Mouse (Mus musculus) forebrain, embryonic 12.5 days (tissue): ENCODE results near the gene Becn1. TPM values are rescaled to one million over a fixed set of nuclear protein-coding genes. Genes with fewer than 3 reads are reported as not detected.

Source experiments
- ATAC-seq: fragments of 200-750 bp; cut with Nextera tagmentation; 2 replicates; pipeline ENCODE4 v1.8.0; 2017; ENCODE audit warnings: moderate TSS enrichment; ENCODE audit not compliant: low FRiP score
- H3K27ac ChIP-seq: fragments of 300-500 bp; sonication (generic); 2 replicates; pipeline ENCODE4 v1.5.1; 2016; ENCODE audit warnings: mild to moderate bottlenecking
- H3K27me3 ChIP-seq: fragments of 300-500 bp; sonication (generic); 2 replicates; pipeline ENCODE4 v1.6.1; 2016; ENCODE audit warnings: mild to moderate bottlenecking
- H3K36me3 ChIP-seq: fragments of 300-500 bp; sonication (generic); replicated peaks from 2 replicates; pipeline ENCODE4 v1.6.1; 2016; ENCODE audit warnings: mild to moderate bottlenecking
- H3K4me1 ChIP-seq: fragments of 300-500 bp; sonication (generic); 2 replicates; pipeline ENCODE4 v1.6.1; 2016
- H3K4me2 ChIP-seq: fragments of 300-500 bp; sonication (generic); 2 replicates; pipeline ENCODE4 v1.6.1; 2016; ENCODE audit warnings: mild to moderate bottlenecking, moderate library complexity
- H3K4me3 ChIP-seq: fragments of 300-500 bp; sonication (generic); replicated peaks from 2 replicates; pipeline ENCODE4 v1.5.1; 2016; ENCODE audit warnings: mild to moderate bottlenecking
- H3K9ac ChIP-seq: fragments of 300-500 bp; sonication (generic); 2 replicates; pipeline ENCODE4 v1.6.1; 2016; ENCODE audit warnings: mild to moderate bottlenecking
- H3K9me3 ChIP-seq: fragments of 300-500 bp; sonication (generic); 2 replicates; pipeline ENCODE4 v1.6.1; 2016
- WGBS: fragments of 180-500 bp; shearing (Covaris S2); methylation state at CpG from one replicate; pipeline ENCODE4 v1.1.7; 2016; 5-methylcytosine and 5-hydroxymethylcytosine counted together
- polyA plus RNA-seq: library from polyadenylated mRNA; unstranded; fragments of >200 nt; fragmentation: Nextera tagmentation; extraction: Ambion mirVana; gene quantifications from 2 replicates; pipeline ENCODE4 v1.2.1, GENCODE M21; 2016

Gene Becn1
- polyA plus RNA-seq, 1 experiment from 2014 or later: 169 TPM

DNA sequence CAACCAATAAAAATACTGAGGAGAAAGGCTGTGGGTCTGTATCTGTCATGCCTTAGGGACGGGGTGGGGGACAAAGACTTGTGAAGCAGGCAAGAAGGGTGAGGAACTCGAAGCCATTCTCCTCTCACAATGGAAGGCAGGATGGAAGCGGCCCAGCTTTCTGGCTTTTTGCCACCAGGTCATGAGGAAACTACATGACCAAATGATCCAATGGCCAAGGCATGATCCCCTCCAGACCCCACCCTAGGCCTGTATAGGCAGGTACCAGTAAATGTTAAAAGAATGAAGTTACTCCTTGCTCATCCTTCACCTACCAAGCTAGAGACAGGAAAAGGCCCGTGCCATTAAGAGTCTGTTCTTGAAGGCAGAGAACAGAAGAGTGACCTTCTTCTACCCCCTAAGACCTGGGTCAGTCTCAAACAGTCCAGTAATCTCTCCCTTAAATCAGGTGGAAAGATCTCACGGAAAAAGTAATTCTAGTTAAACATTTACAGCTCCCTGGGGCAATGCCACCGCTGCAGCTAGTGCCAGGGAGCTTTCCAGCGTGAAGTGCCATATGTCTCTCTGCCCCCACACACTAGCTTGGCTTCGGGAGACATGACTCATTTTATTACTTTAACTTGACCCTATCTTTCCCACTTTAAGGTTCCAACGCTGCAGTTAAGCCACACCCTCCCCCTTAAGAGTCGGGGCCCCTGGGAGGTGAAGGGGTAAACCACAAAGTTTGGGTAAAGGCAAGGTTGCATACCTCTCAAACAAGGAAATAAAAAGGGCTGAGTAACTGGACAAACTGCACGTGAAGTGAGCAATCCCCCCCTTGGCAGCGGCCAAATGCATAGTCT lies 24.5 kb downstream of the Becn1 start:
- peak overlapping the region; percentile 76 for H3K4me3 ChIP-seq
- H3K4me2 ChIP-seq: peak overlapping the region; percentile 77
- no peak overlapping the region for H3K27ac ChIP-seq
- no peaks in the 10 kb centered on the region for H3K36me3 ChIP-seq
- WGBS: 84% methylated on average over 12 of the region's 12 CpGs
- peaks cover 29% of the 10 kb centered on the region for H3K27me3 ChIP-seq
- no peaks in the 10 kb centered on the region for H3K9me3 ChIP-seq
- peaks cover 29% of the 10 kb centered on the region for H3K4me1 ChIP-seq
- peak overlapping the region; percentile 76 for H3K9ac ChIP-seq
- no peak for ATAC-seq

GRCm38 (mm10) chr11:101276319-101277070 lies 25.6 kb downstream of the Becn1 start:
- Histone ChIP-seq H3K27ac (no peak overlapping the region), H3K4me2 (peak overlapping the region; percentile 17)
- 24% methylated on average over 27 of the region's 27 CpGs for WGBS

DNA sequence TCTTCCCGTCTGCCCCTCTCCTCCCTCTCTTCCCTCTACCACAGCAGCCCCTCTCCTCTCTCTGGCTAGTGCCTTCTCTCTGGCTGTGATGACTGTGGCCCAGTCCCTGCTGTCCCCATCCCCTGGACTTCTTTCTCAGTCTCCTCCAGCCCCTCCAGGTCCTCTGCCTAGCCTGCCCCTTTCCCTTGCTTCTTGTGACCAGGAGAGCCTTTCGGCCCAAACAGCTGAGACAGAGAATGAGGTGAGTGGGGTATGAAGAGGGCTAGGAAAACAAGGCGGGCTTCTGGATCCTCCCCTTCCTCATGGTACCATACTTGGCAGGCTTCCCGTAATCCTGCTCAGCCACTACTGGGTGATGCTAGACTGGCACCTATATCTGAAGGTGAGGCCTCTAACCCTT lies 26.8 kb downstream of the Becn1 start:
- Histone ChIP-seq H3K27ac (0 out of 2 replicates have a peak overlapping the region, but pooled peaks have one; percentile 15), H3K4me3 (no peak overlapping the region), H3K4me2 (no peak overlapping the region), H3K9me3 (no peaks in the 10 kb centered on the region), H3K36me3 (no peaks in the 10 kb centered on the region), H3K27me3 (peaks cover 15% of the 10 kb centered on the region), H3K9ac (no peak overlapping the region), H3K4me1 (peaks cover 29% of the 10 kb centered on the region)
- ATAC-seq: no peak
- 72% methylated on average over 4 of the region's 4 CpGs for WGBS

More at GRCm38 (mm10) chr11:101276319-101277070, 25.6 kb downstream of the Becn1 start:
- peaks cover 26% of the 10 kb centered on the region for H3K27me3 ChIP-seq
- peaks cover 29% of the 10 kb centered on the region for H3K4me1 ChIP-seq
- H3K9ac ChIP-seq: no peak overlapping the region
- no peak for ATAC-seq
- no peaks in the 10 kb centered on the region for H3K36me3 ChIP-seq
- H3K4me3 ChIP-seq: no peak overlapping the region
- no peaks in the 10 kb centered on the region for H3K9me3 ChIP-seq

- 88% methylated on average over 3 of the region's 3 CpGs for WGBS
- ATAC-seq: no peak
- no peak overlapping the region for H3K4me2 ChIP-seq
- peaks cover 26% of the 10 kb centered on the region; the same call in 1 of the 2 replicates for H3K27me3 ChIP-seq
- H3K9ac ChIP-seq: no peak overlapping the region
- H3K9me3 ChIP-seq: no peaks in the 10 kb centered on the region
- no peak overlapping the region for H3K27ac ChIP-seq
- peaks cover 14% of the 10 kb centered on the region for H3K4me1 ChIP-seq
- no peak overlapping the region for H3K4me3 ChIP-seq
- no peaks in the 10 kb centered on the region for H3K36me3 ChIP-seq
These were observed 29.6 kb downstream of the Becn1 start for GRCm38 (mm10) chr11:101272446-101272845.

DNA sequence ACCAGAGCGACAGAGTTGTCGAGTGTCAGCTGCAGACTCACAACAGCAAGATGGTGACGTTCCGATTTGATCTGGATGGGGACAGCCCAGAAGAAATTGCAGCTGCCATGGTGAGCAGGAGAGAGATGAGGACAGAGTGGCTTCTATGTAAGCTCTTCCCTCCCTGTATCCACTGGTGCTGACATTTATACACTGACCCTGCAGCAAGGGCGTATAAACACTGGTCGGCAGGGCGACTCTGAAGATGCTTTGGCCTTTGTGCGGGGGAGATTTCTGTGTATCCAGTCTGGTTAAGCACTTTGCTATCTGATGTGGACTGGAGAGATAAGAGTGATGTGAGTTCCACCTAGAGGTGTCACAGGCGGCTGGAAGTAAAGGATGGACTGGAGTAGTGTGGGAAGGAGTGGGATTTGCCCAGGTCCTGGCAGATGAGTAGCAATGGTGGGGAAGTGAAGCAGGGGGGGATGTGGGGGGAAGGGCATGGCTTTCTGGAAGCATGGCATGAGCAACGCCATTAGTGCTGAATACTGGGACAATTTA lies 32.4 kb downstream of the Becn1 start:
- Histone ChIP-seq H3K4me1 (peaks cover 10% of the 10 kb centered on the region), H3K9ac (no peak overlapping the region; the same call in 1 of the 2 replicates), H3K27ac (no peak overlapping the region), H3K36me3 (no peaks in the 10 kb centered on the region), H3K4me3 (no peak overlapping the region), H3K27me3 (peaks cover 43% of the 10 kb centered on the region), H3K4me2 (no peak overlapping the region), H3K9me3 (no peaks in the 10 kb centered on the region)
- no peak for ATAC-seq
- 33% methylated on average over 10 of the region's 10 CpGs for WGBS

GRCm38 (mm10) chr11:101265906-101266305 lies 36.2 kb downstream of the Becn1 start:
- Histone ChIP-seq H3K4me1 (peaks cover 38% of the 10 kb centered on the region), H3K27me3 (peaks cover 77% of the 10 kb centered on the region), H3K27ac (no peak overlapping the region), H3K36me3 (no peaks in the 10 kb centered on the region), H3K9ac (no peak overlapping the region), H3K4me3 (no peak overlapping the region), H3K9me3 (no peaks in the 10 kb centered on the region), H3K4me2 (no peak overlapping the region)
- 17% methylated on average over 6 of the region's 6 CpGs for WGBS
- ATAC-seq: no peak

DNA sequence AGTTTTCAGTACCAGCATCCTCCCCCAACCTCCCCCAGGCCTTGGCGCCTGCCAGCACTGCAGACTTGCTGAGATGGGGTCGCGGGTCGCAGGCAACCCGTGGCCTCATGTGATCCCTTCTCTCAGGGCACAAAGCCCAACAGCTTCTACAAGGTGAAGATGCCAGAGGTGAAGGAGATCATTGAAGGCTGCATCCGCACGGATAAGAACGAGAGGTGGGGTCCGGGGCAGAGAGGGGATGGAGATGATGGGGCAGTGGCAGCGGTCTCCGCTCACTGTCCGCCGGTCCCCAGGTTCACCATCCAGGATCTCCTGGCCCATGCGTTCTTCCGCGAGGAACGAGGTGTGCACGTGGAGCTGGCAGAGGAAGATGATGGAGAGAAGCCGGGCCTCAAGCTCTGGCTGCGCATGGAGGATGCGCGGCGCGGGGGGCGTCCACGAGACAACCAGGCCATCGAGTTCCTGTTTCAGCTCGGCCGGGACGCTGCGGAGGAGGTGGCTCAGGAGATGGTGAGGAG lies 37.1 kb downstream of the Becn1 start:
- no peak for ATAC-seq
- Histone ChIP-seq H3K27me3 (peaks cover 77% of the 10 kb centered on the region), H3K36me3 (no peaks in the 10 kb centered on the region), H3K4me2 (peak overlapping the region; percentile 54), H3K4me3 (peak overlapping the region; percentile 32), H3K9me3 (no peaks in the 10 kb centered on the region), H3K27ac (no peak overlapping the region), H3K9ac (no peak overlapping the region), H3K4me1 (peaks cover 47% of the 10 kb centered on the region)
- WGBS: 2% methylated on average over 31 of the region's 31 CpGs

DNA sequence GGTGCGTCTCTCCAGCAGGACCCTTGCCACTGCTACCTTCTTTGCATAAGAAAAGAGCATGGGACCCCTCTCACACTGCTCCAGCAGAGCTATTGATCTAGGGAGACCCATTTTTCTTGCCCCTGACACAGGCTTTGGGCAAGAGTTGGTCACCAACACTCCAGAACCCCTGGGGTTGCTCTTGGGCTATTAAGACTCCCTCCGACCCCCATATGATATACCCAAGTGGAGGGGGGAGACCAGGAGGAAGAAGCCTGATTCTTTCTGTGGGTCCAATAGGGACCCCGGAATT lies 38.2 kb downstream of the Becn1 start:
- peak overlapping the region; percentile 10; the same call in 1 of the 2 replicates for H3K4me3 ChIP-seq
- no peaks in the 10 kb centered on the region for H3K36me3 ChIP-seq
- peaks cover 56% of the 10 kb centered on the region for H3K4me1 ChIP-seq
- no peak for ATAC-seq
- H3K9ac ChIP-seq: no peak overlapping the region
- peaks cover 70% of the 10 kb centered on the region for H3K27me3 ChIP-seq
- no peak overlapping the region for H3K27ac ChIP-seq
- 3% methylated on average over 3 of the region's 3 CpGs for WGBS
- H3K9me3 ChIP-seq: no peaks in the 10 kb centered on the region
- no peak overlapping the region for H3K4me2 ChIP-seq

- 2% methylated on average over 32 of the region's 32 CpGs for WGBS
- peaks cover 5% of the 10 kb centered on the region; the same call in 1 of the 2 replicates for H3K36me3 ChIP-seq
- no peaks in the 10 kb centered on the region for H3K9me3 ChIP-seq
- peaks cover 59% of the 10 kb centered on the region for H3K4me1 ChIP-seq
- peaks cover 64% of the 10 kb centered on the region for H3K27me3 ChIP-seq
- no peak for ATAC-seq
- H3K27ac ChIP-seq: no peak overlapping the region
- peak overlapping the region; percentile 96; the same call in 1 of the 2 replicates for H3K4me2 ChIP-seq
- H3K4me3 ChIP-seq: peak overlapping the region; percentile 10; the same call in 1 of the 2 replicates
- no peak overlapping the region for H3K9ac ChIP-seq
These were observed 38.7 kb downstream of the Becn1 start for GRCm38 (mm10) chr11:101263138-101263988.

DNA sequence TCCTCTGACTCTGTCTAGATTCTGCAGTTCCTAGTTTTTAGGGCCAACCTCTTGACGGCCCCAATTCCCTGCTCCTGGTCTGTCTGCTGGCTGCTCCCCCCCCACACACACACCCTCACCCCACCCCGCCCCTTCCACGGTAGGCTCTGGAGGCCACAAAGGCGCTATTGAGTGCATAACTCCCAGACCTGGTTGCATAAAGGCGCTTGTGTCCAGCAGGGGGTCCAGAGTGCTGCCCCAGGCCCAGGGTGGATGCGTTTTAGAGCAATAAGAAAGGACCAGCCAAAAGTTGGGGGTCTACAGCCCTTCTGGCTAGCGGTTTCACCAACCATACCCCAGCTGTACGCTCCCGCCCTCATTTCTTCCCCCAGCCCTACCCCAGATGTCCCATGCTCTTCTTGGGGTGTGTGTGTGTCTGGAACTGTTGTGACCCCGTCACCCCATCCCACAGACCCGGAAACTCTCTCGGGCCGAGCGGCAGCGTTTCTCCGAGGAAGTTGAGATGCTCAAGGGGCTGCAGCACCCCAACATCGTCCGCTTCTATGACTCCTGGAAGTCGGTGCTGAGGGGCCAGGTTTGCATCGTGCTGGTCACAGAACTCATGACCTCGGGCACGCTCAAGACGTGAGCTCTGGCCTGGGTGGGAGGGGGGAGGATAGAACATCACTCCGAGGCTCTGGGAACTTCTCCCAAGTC lies 39.7 kb downstream of the Becn1 start:
- peaks cover 59% of the 10 kb centered on the region for H3K4me1 ChIP-seq
- no peak for ATAC-seq
- peak overlapping the region; percentile 33 for H3K9ac ChIP-seq
- no peak overlapping the region for H3K27ac ChIP-seq
- H3K36me3 ChIP-seq: peaks cover 9% of the 10 kb centered on the region; the same call in 1 of the 2 replicates
- H3K4me3 ChIP-seq: peak overlapping the region; percentile 20
- under 1% methylated on average over 24 of the region's 24 CpGs for WGBS
- H3K27me3 ChIP-seq: peaks cover 61% of the 10 kb centered on the region
- H3K9me3 ChIP-seq: no peaks in the 10 kb centered on the region
- peak overlapping the region; percentile 96 for H3K4me2 ChIP-seq

DNA sequence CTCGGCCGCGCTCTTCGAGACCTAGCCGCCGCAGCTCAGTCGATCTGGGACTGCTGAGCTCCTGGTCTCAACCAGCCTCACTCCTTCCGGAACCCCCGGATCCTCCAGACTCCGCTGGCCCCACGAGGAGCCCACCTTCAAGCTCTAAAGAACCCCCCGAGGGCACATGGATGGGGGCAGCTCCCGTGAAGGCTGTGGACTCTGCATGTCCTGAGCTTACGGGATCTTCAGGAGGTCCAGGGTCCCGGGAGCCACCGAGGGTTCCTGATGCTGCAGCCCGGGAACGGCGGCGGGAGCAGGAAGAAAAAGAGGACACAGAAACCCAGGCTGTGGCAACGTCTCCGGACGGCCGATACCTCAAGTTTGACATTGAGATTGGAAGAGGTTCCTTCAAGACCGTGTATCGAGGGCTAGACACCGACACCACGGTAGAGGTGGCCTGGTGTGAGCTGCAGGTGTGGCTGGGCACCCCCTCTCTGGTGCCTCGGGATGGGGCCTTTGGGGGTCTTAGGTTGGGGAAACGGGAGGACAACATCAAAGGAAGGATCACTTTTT lies 41.2 kb downstream of the Becn1 start:
- peaks cover 59% of the 10 kb centered on the region for H3K4me1 ChIP-seq
- WGBS: 0% methylated on average over 30 of the region's 30 CpGs

More for the DNA sequence above, 41.2 kb downstream of the Becn1 start:
- peaks cover 50% of the 10 kb centered on the region for H3K27me3 ChIP-seq
- no peak for ATAC-seq
- H3K4me3 ChIP-seq: peak overlapping the region; percentile 49
- H3K27ac ChIP-seq: 0 out of 2 replicates have a peak overlapping the region, but pooled peaks have one; percentile 38
- peaks cover 11% of the 10 kb centered on the region; the same call in 1 of the 2 replicates for H3K36me3 ChIP-seq
- H3K9ac ChIP-seq: peak overlapping the region; percentile 67
- H3K9me3 ChIP-seq: no peaks in the 10 kb centered on the region
- H3K4me2 ChIP-seq: peak overlapping the region; percentile 96
